Mouse (Mus musculus): ENCODE data around the gene Vill. TPM values are rescaled to one million over a fixed set of nuclear protein-coding genes. Genes with fewer than 3 reads are reported as not detected.

Gene Vill
- polyA plus RNA-seq, 1 experiment, result 7.9 TPM

- Histone ChIP-seq H3K4me1 (replicated peaks; ENCODE audit: control insufficient read depth, insufficient read depth, low read length) (no peaks in the 10 kb centered on the region), H3K27me3 (ENCODE audit: control insufficient read depth, insufficient read depth, low read length) (no peaks in the 10 kb centered on the region), H3K4me3 (ENCODE audit: control insufficient read depth, insufficient read depth, low read length) (no peak overlapping the region), H3K36me3 (ENCODE audit: control insufficient read depth, insufficient read depth, low read length) (no peaks in the 10 kb centered on the region), H3K27ac (ENCODE audit: control insufficient read depth, insufficient read depth, low read length) (no peak overlapping the region)
- TF ChIP-seq POLR2A (IDR thresholded peaks at IDR 0.05; ENCODE audit: control insufficient read depth, extremely low read depth, insufficient read depth, low read length, poor library complexity) (no peak), CTCF (IDR thresholded peaks at IDR 0.05; ENCODE audit: borderline replicate concordance, control insufficient read depth, extremely low read depth, insufficient read depth, low read length, poor library complexity) (no peak)
- DNase-seq, result no peak
- 86% methylated on average over 3 of the region's 3 CpGs for WGBS
Observed at GRCm38 (mm10) chr9:119120168-119120560, 67.6 kb downstream of the Vill start.

Other genes with a start within 250 kb of the Vill start
- 9.3 and 10.6 TPM in 2 replicates for gene Ctdspl, start 126.3 kb upstream of the Vill start, polyA plus RNA-seq (2012; rRNA removed)
- 17.7 and 22.7 TPM in 2 replicates for gene Plcd1, start 40.7 kb downstream of the Vill start, polyA plus RNA-seq (2012; rRNA removed)
- 0.73 and 1.2 TPM in 2 replicates for gene Dlec1, start 49.7 kb downstream of the Vill start, polyA plus RNA-seq (2012; rRNA removed)
- 10.2 and 16.1 TPM in 2 replicates for gene Acaa1b, start 104.3 kb downstream of the Vill start, polyA plus RNA-seq (2012; rRNA removed)
- not detected in 2 replicates for gene Gm47289, start 106.4 kb downstream of the Vill start, polyA plus RNA-seq (2012; rRNA removed)
- 0.14 and 0.23 TPM in 2 replicates for gene Slc22a13, start 156.3 kb downstream of the Vill start, polyA plus RNA-seq (2012; rRNA removed)

Measured in thymus, adult 2 months (tissue).